Mouse (Mus musculus): ENCODE results near the gene Gm10563. TPM values are rescaled to one million over a fixed set of nuclear protein-coding genes. Genes with fewer than 3 reads are reported as not detected.

Gm10563 gene
- polyA plus RNA-seq, 1 experiment from 2014 or later = not detected

- Histone ChIP-seq H3K4me1 (ENCODE audit: control insufficient read depth, insufficient read depth, low read length) (peaks cover 7% of the 10 kb centered on the region; the same call in 1 of the 2 replicates), H3K9me3 (ENCODE audit: control insufficient read depth, low read depth, low read length) (no peaks in the 10 kb centered on the region), H3K4me3 (ENCODE audit: low read depth, low read length) (no peak overlapping the region), H3K27me3 (ENCODE audit: control insufficient read depth, insufficient read depth, low read length) (no peaks in the 10 kb centered on the region), H3K36me3 (ENCODE audit: control insufficient read depth, insufficient read depth, low read length) (peaks cover 15% of the 10 kb centered on the region), H3K9ac (replicated peaks; ENCODE audit: low read depth, low read length) (no peak overlapping the region), H3K4me2 (replicated peaks; ENCODE audit: low read depth, low read length) (no peak overlapping the region), H3K27ac (ENCODE audit: low read length) (no peak overlapping the region)
- WGBS = 71% methylated on average over 2 of the region's 2 CpGs
- ATAC-seq (ENCODE audit: insufficient number of reproducible peaks, insufficient read depth, low FRiP score, low read depth) = no peak
These were observed 38.4 kb downstream of the Gm10563 start for GRCm38 (mm10) chr4:155606825-155607224.

GRCm38 (mm10) chr4:155605132-155605531 is 40.1 kb downstream of the Gm10563 start:
- Histone ChIP-seq H3K9ac (replicated peaks; ENCODE audit: low read depth, low read length) (no peak overlapping the region), H3K4me1 (ENCODE audit: control insufficient read depth, insufficient read depth, low read length) (peaks cover 7% of the 10 kb centered on the region; the same call in 1 of the 2 replicates), H3K27me3 (ENCODE audit: control insufficient read depth, insufficient read depth, low read length) (no peaks in the 10 kb centered on the region), H3K9me3 (ENCODE audit: control insufficient read depth, low read depth, low read length) (no peaks in the 10 kb centered on the region), H3K4me2 (replicated peaks; ENCODE audit: low read depth, low read length) (no peak overlapping the region), H3K27ac (ENCODE audit: low read length) (no peak overlapping the region), H3K4me3 (ENCODE audit: low read depth, low read length) (no peak overlapping the region), H3K36me3 (ENCODE audit: control insufficient read depth, insufficient read depth, low read length) (peaks cover 6% of the 10 kb centered on the region)
- no peak for ATAC-seq (ENCODE audit: insufficient number of reproducible peaks, insufficient read depth, low FRiP score, low read depth)
- WGBS = 90% methylated on average over 4 of the region's 4 CpGs

GRCm38 (mm10) chr4:155603801-155604200 is 41.4 kb downstream of the Gm10563 start:
- Histone ChIP-seq H3K4me3 (ENCODE audit: low read depth, low read length) (no peak overlapping the region), H3K36me3 (ENCODE audit: control insufficient read depth, insufficient read depth, low read length) (peaks cover 2% of the 10 kb centered on the region), H3K27ac (ENCODE audit: low read length) (no peak overlapping the region), H3K4me1 (ENCODE audit: control insufficient read depth, insufficient read depth, low read length) (peaks cover 7% of the 10 kb centered on the region; the same call in 1 of the 2 replicates), H3K4me2 (replicated peaks; ENCODE audit: low read depth, low read length) (no peak overlapping the region), H3K9me3 (ENCODE audit: control insufficient read depth, low read depth, low read length) (no peaks in the 10 kb centered on the region), H3K27me3 (ENCODE audit: control insufficient read depth, insufficient read depth, low read length) (no peaks in the 10 kb centered on the region), H3K9ac (replicated peaks; ENCODE audit: low read depth, low read length) (no peak overlapping the region)
- ATAC-seq (ENCODE audit: insufficient number of reproducible peaks, insufficient read depth, low FRiP score, low read depth) = no peak
- WGBS = 96% methylated on average over 6 of the region's 6 CpGs

- no peak for ATAC-seq (ENCODE audit: insufficient number of reproducible peaks, insufficient read depth, low FRiP score, low read depth)
- Histone ChIP-seq H3K4me2 (replicated peaks; ENCODE audit: low read depth, low read length) (peak overlapping the region; percentile 73; the same call in 1 of the 2 replicates), H3K36me3 (ENCODE audit: control insufficient read depth, insufficient read depth, low read length) (peaks cover 2% of the 10 kb centered on the region), H3K9me3 (ENCODE audit: control insufficient read depth, low read depth, low read length) (no peaks in the 10 kb centered on the region), H3K27ac (ENCODE audit: low read length) (no peak overlapping the region), H3K4me1 (ENCODE audit: control insufficient read depth, insufficient read depth, low read length) (peaks cover 7% of the 10 kb centered on the region; the same call in 1 of the 2 replicates), H3K9ac (replicated peaks; ENCODE audit: low read depth, low read length) (no peak overlapping the region), H3K27me3 (ENCODE audit: control insufficient read depth, insufficient read depth, low read length) (no peaks in the 10 kb centered on the region), H3K4me3 (ENCODE audit: low read depth, low read length) (peak overlapping the region; percentile 95; the same call in 1 of the 2 replicates)
- 88% methylated on average over 1 of the region's 1 CpGs for WGBS
These were observed 42.5 kb downstream of the Gm10563 start for GRCm38 (mm10) chr4:155602753-155603152.

- WGBS = 2% methylated on average over 31 of the region's 31 CpGs
- peak overlapping the region; percentile 99; the same call in 1 of the 2 replicates for H3K27ac ChIP-seq (ENCODE audit: low read length)
- peak overlapping the region; percentile 95 for H3K4me3 ChIP-seq (ENCODE audit: low read depth, low read length)
- peak overlapping the region; percentile 73 for H3K4me2 ChIP-seq (replicated peaks; ENCODE audit: low read depth, low read length)
- H3K9me3 ChIP-seq (ENCODE audit: control insufficient read depth, low read depth, low read length) = no peaks in the 10 kb centered on the region
- peak overlapping the region; percentile 87 for H3K9ac ChIP-seq (replicated peaks; ENCODE audit: low read depth, low read length)
- H3K27me3 ChIP-seq (ENCODE audit: control insufficient read depth, insufficient read depth, low read length) = no peaks in the 10 kb centered on the region
- H3K36me3 ChIP-seq (ENCODE audit: control insufficient read depth, insufficient read depth, low read length) = peaks cover 2% of the 10 kb centered on the region
- H3K4me1 ChIP-seq (ENCODE audit: control insufficient read depth, insufficient read depth, low read length) = peaks cover 7% of the 10 kb centered on the region; the same call in 1 of the 2 replicates
- ATAC-seq (ENCODE audit: insufficient number of reproducible peaks, insufficient read depth, low FRiP score, low read depth) = peak; percentile 33; the same call in 1 of the 2 replicates
These were observed 43.2 kb downstream of the Gm10563 start for GRCm38 (mm10) chr4:155601997-155602456.

- Histone ChIP-seq H3K9ac (replicated peaks; ENCODE audit: low read depth, low read length) (peak within 1 kb of the TSS; percentile 87), H3K4me3 (ENCODE audit: low read depth, low read length) (peak within 1 kb of the TSS; percentile 95), H3K36me3 (ENCODE audit: control insufficient read depth, insufficient read depth, low read length) (peaks cover 2% of the 10 kb centered on the region; the same call in 1 of the 2 replicates), H3K4me1 (ENCODE audit: control insufficient read depth, insufficient read depth, low read length) (peaks cover 7% of the 10 kb centered on the region; the same call in 1 of the 2 replicates), H3K27ac (ENCODE audit: low read length) (peak within 1 kb of the TSS; percentile 99), H3K4me2 (replicated peaks; ENCODE audit: low read depth, low read length) (peak within 1 kb of the TSS; percentile 73), H3K27me3 (ENCODE audit: control insufficient read depth, insufficient read depth, low read length) (no peaks in the 10 kb centered on the region), H3K9me3 (ENCODE audit: control insufficient read depth, low read depth, low read length) (no peaks in the 10 kb centered on the region)
- under 1% methylated on average over 59 of the region's 65 CpGs for WGBS
- ATAC-seq (ENCODE audit: insufficient number of reproducible peaks, insufficient read depth, low FRiP score, low read depth) = peak; percentile 96
These were observed 43.9 kb downstream of the Gm10563 start, which contains the start of gene Slc35e2 for GRCm38 (mm10) chr4:155601091-155601996. Gene Slc35e2, plus strand, starts transcription at chr4:155601416.

GRCm38 (mm10) chr4:155599901-155600825 is 45.0 kb downstream of the Gm10563 start:
- H3K9ac ChIP-seq (replicated peaks; ENCODE audit: low read depth, low read length) = no peak overlapping the region
- no peaks in the 10 kb centered on the region for H3K27me3 ChIP-seq (ENCODE audit: control insufficient read depth, insufficient read depth, low read length)
- H3K36me3 ChIP-seq (ENCODE audit: control insufficient read depth, insufficient read depth, low read length) = peaks cover 2% of the 10 kb centered on the region; the same call in 1 of the 2 replicates
- 80% methylated on average over 10 of the region's 11 CpGs for WGBS
- peak overlapping the region; percentile 73 for H3K4me2 ChIP-seq (replicated peaks; ENCODE audit: low read depth, low read length)
- ATAC-seq (ENCODE audit: insufficient number of reproducible peaks, insufficient read depth, low FRiP score, low read depth) = no peak
- no peaks in the 10 kb centered on the region for H3K9me3 ChIP-seq (ENCODE audit: control insufficient read depth, low read depth, low read length)
- H3K27ac ChIP-seq (ENCODE audit: low read length) = peak overlapping the region; percentile 99; the same call in 1 of the 2 replicates
- peaks cover 7% of the 10 kb centered on the region; the same call in 1 of the 2 replicates for H3K4me1 ChIP-seq (ENCODE audit: control insufficient read depth, insufficient read depth, low read length)
- peak overlapping the region; percentile 95 for H3K4me3 ChIP-seq (ENCODE audit: low read depth, low read length)

Measured in stomach, embryonic 14.5 days (tissue).